10 mouse cellular contexts compared by ENCODE assay signal in genomic region chrX:136214729-136215677, GRCm38 (mm10). TPM values are rescaled to one million over a fixed set of nuclear protein-coding genes. Genes with fewer than 3 reads are reported as not detected.
DNase-seq lines count a peak whose midpoint lies in the region; ATAC-seq and TF ChIP-seq lines count a peak whose summit lies in the region.
"Not testable (repeated sequence)": the region's sequence is repeated elsewhere in the genome, so short reads cannot be mapped to it uniquely, and the experiment has no call there.
"Had no signal": no experiment of that assay in that cellular context is flagged by ENCODE, and none has a peak within 500 bp of the region (broad histone marks: within the 10 kb centered on the region; RNA-seq: fewer than 3 reads in every experiment).

Tceal7 (plus strand) TSS chrX:136214779.
Bex1 (minus strand) TSS chrX:136215513.

- peak within 1 kb of the TSS; percentile 85 for H3K27ac ChIP-seq in ES-Bruce4 (ENCODE audit: insufficient read depth, low read length)
- H3K27ac ChIP-seq in forebrain, embryonic 11.5 days (ENCODE audit: low read depth, low read length); hindbrain, embryonic 12.5 days; lung, embryonic 15.5 days; neural tube, embryonic 12.5 days: not testable (repeated sequence)
- peak within 1 kb of the TSS; percentile 50; the same call in 1 of the 2 replicates for H3K27ac ChIP-seq in left cerebral cortex, adult 2 months

- not testable (repeated sequence) for H3K9me3 ChIP-seq in ES-Bruce4 (replicated peaks; ENCODE audit: control insufficient read depth, insufficient read depth, low read length, poor library complexity, severe bottlenecking); forebrain, embryonic 11.5 days (ENCODE audit: control insufficient read depth, low read length); hindbrain, embryonic 12.5 days (replicated peaks); lung, embryonic 15.5 days; neural tube, embryonic 12.5 days

- H3K27me3 ChIP-seq in ES-Bruce4 (ENCODE audit: control insufficient read depth, insufficient read depth, low read length, poor library complexity, severe bottlenecking); forebrain, embryonic 11.5 days (ENCODE audit: control insufficient read depth, insufficient read depth, low read length); hindbrain, embryonic 12.5 days; lung, embryonic 15.5 days; neural tube, embryonic 12.5 days (replicated peaks): not testable (repeated sequence)

- DNase-seq in cerebellum, postnatal 10 days, result peak; percentile 19 to 30
- not testable (repeated sequence) for DNase-seq in forebrain, embryonic 11.5 days (ENCODE audit: low spot score); gastrocnemius, postnatal 4 days (ENCODE audit: low spot score in 2 of 2); left cerebral cortex, adult 2 months (ENCODE audit: extremely low spot score in 1 of 2, low spot score in 2 of 2)

- peak within 1 kb of the TSS; percentile 40 for H3K4me2 ChIP-seq in forebrain, embryonic 11.5 days (ENCODE audit: low read depth, low read length, severe bottlenecking)
- H3K4me2 ChIP-seq in hindbrain, embryonic 12.5 days (replicated peaks), result peak within 1 kb of the TSS; percentile 46
- H3K4me2 ChIP-seq in lung, embryonic 15.5 days, result peak within 1 kb of the TSS; percentile 49
- peak within 1 kb of the TSS; percentile 53 for H3K4me2 ChIP-seq in neural tube, embryonic 12.5 days (replicated peaks)

- H3K4me1 ChIP-seq in ES-Bruce4 (ENCODE audit: control insufficient read depth, insufficient read depth, low read length); forebrain, embryonic 11.5 days (replicated peaks; ENCODE audit: control insufficient read depth, insufficient read depth, low read length); hindbrain, embryonic 12.5 days; lung, embryonic 15.5 days; neural tube, embryonic 12.5 days: not testable (repeated sequence)

- peak within 1 kb of the TSS; percentile 87 for H3K9ac ChIP-seq in ES-Bruce4 (ENCODE audit: low read depth, poor library complexity, severe bottlenecking)
- H3K9ac ChIP-seq in forebrain, embryonic 11.5 days (ENCODE audit: low read length), result peak within 1 kb of the TSS; percentile 27; the same call in 1 of the 2 replicates
- peak within 1 kb of the TSS; percentile 35; the same call in 1 of the 2 replicates for H3K9ac ChIP-seq in hindbrain, embryonic 12.5 days
- not testable (repeated sequence) for H3K9ac ChIP-seq in lung, embryonic 15.5 days
- 0 out of 2 replicates have a peak within 1 kb of the TSS, but pooled peaks have one; percentile 29 for H3K9ac ChIP-seq in neural tube, embryonic 12.5 days

- intact Hi-C loops in left cerebral cortex, adult 2 months (cut with DNase I), result not testable (repeated sequence)

- ATAC-seq in forebrain, embryonic 11.5 days (replicated peaks; ENCODE audit: low FRiP score), result peak; percentile 95
- peak; percentile 91 for ATAC-seq in hindbrain, embryonic 12.5 days (ENCODE audit: low FRiP score)
- peak; percentile 87 for ATAC-seq in lung, embryonic 15.5 days (ENCODE audit: borderline replicate concordance, extremely low read depth, low FRiP score, low TSS enrichment)
- peak; percentile 90 for ATAC-seq in neural tube, embryonic 12.5 days (ENCODE audit: low FRiP score, low read depth)

- not testable (repeated sequence) for TF ChIP-seq POLR2A in ES-Bruce4 (IDR thresholded peaks at IDR 0.05; ENCODE audit: insufficient read depth, low read length)

- H3K4me3 ChIP-seq in ES-Bruce4 (ENCODE audit: low read depth, low read length), result peak within 1 kb of the TSS; percentile 97
- H3K4me3 ChIP-seq in forebrain, embryonic 11.5 days (ENCODE audit: low read depth, low read length), result peak within 1 kb of the TSS; percentile 30
- peak within 1 kb of the TSS; percentile 40 for H3K4me3 ChIP-seq in hindbrain, embryonic 12.5 days
- H3K4me3 ChIP-seq in left cerebral cortex, adult 2 months, result peak within 1 kb of the TSS; percentile 40
- H3K4me3 ChIP-seq in lung, embryonic 15.5 days, result peak within 1 kb of the TSS; percentile 36
- peak within 1 kb of the TSS; percentile 41 for H3K4me3 ChIP-seq in neural tube, embryonic 12.5 days

- H3K36me3 ChIP-seq in ES-Bruce4 (ENCODE audit: control insufficient read depth, insufficient read depth, low read length, poor library complexity, severe bottlenecking); forebrain, embryonic 11.5 days (ENCODE audit: control insufficient read depth, insufficient read depth, low read length); hindbrain, embryonic 12.5 days; lung, embryonic 15.5 days; neural tube, embryonic 12.5 days: not testable (repeated sequence)

- WGBS in forebrain, embryonic 11.5 days, result 19% methylated on average over 13 of the region's 67 CpGs
- WGBS in hindbrain, embryonic 12.5 days, result 42% methylated on average over 10 of the region's 67 CpGs
- WGBS in lung, embryonic 15.5 days, result 15% methylated on average over 21 of the region's 67 CpGs
- 22% methylated on average over 16 of the region's 67 CpGs for WGBS in neural tube, embryonic 12.5 days

- TF ChIP-seq EP300 in ES-Bruce4 (IDR thresholded peaks at IDR 0.05; ENCODE audit: insufficient read depth, low read depth, low read length), result not testable (repeated sequence)

- TF ChIP-seq CTCF in ES-Bruce4 (IDR thresholded peaks at IDR 0.05; ENCODE audit: low read depth, low read length); left cerebral cortex, adult 2 months (IDR thresholded peaks at IDR 0.05): not testable (repeated sequence)

RNA-seq across cellular contexts. Expression of gene Tceal7, which starts in this region (rescaled TPM):
- 1.2 and 3.8 TPM in 2 replicates for polyA plus RNA-seq in ES-Bruce4 (2011; ENCODE audit: insufficient read depth, insufficient read length, low read depth, missing spikeins)
- 1.1 and 1.2 TPM in 2 replicates for polyA plus RNA-seq in forebrain, embryonic 11.5 days (2014; fragmentation: Nextera tagmentation; extraction: Ambion mirVana)
- 1,000 to 10,000 TPM; 1,198 to 1,219 TPM for total RNA-seq in gastrocnemius, postnatal 4 days (2021)
- polyA plus RNA-seq in hindbrain, embryonic 12.5 days (2016; fragmentation: Nextera tagmentation; extraction: Ambion mirVana), result 2.1 and 7.2 TPM in 2 replicates
- 1 to 10 TPM; 2.2 to 2.9 TPM for total RNA-seq in left cerebral cortex, adult 2 months (2021)
- 1.5 and 3.8 TPM in 2 replicates for polyA plus RNA-seq in lung, embryonic 15.5 days (2015; fragmentation: Nextera tagmentation; extraction: Ambion mirVana)
- 4.4 and 5.9 TPM in 2 replicates for polyA plus RNA-seq in neural tube, embryonic 12.5 days (2016; fragmentation: Nextera tagmentation; extraction: Ambion mirVana)
- total RNA-seq: adrenal gland, postnatal 14 days had no signal
- polyA plus RNA-seq: gonadal fat pad, adult 2 months had no signal

RNA-seq across cellular contexts. Expression of gene Bex1, which starts in this region (rescaled TPM):
- polyA plus RNA-seq in ES-Bruce4 (2011; ENCODE audit: insufficient read depth, insufficient read length, low read depth, missing spikeins), result 846 and 903 TPM in 2 replicates
- 135 and 136 TPM in 2 replicates for polyA plus RNA-seq in forebrain, embryonic 11.5 days (2014; fragmentation: Nextera tagmentation; extraction: Ambion mirVana)
- total RNA-seq in gastrocnemius, postnatal 4 days (2021), result 100 to 1,000 TPM in 1 of 2 experiments, 10 to 100 TPM in 1; 96.8 to 121 TPM
- polyA plus RNA-seq in hindbrain, embryonic 12.5 days (2016; fragmentation: Nextera tagmentation; extraction: Ambion mirVana), result 100 TPM in 2 replicates
- 10 to 100 TPM; 86.5 to 89.7 TPM for total RNA-seq in left cerebral cortex, adult 2 months (2021)
- polyA plus RNA-seq in lung, embryonic 15.5 days (2015; fragmentation: Nextera tagmentation; extraction: Ambion mirVana), result 85.4 and 99.2 TPM in 2 replicates
- 117 and 121 TPM in 2 replicates for polyA plus RNA-seq in neural tube, embryonic 12.5 days (2016; fragmentation: Nextera tagmentation; extraction: Ambion mirVana)

Comparison
In these comparisons a context has a peak if more than half of its experiments do, and no peak if none do; other contexts are left out.
1. RNA of gene Tceal7 (total RNA-seq): 1,198 to 1,219 TPM in gastrocnemius, postnatal 4 days; 2.2 to 2.9 TPM in left cerebral cortex, adult 2 months; every median in the first group is over 100 times any median in the second.
2. H3K4me3 ChIP-seq: peak in every context shown above with its lines; median percentile 97 in ES-Bruce4; 41 in neural tube, embryonic 12.5 days; 40 in hindbrain, embryonic 12.5 days; 40 in left cerebral cortex, adult 2 months; 36 in lung, embryonic 15.5 days; 30 in forebrain, embryonic 11.5 days.
3. Peak in every context shown above with its lines, with median percentiles within 50 percentile points of each other: ATAC-seq and H3K4me2 ChIP-seq.